Mouse (Mus musculus) heart, embryonic 14.5 days (tissue): ENCODE measurements around the gene Tmem14c. TPM values are rescaled to one million over a fixed set of nuclear protein-coding genes. Genes with fewer than 3 reads are reported as not detected.
A peak's percentile ranks its signal among the peaks of the same experiment; 100 is the strongest.
"Not testable (repeated sequence)": the region's sequence is repeated elsewhere in the genome, so short reads cannot be mapped to it uniquely, and the experiment has no call there.

ENCODE experiments used
- ATAC-seq: fragments of 200-750 bp; cut with Nextera tagmentation; 2 replicates; pipeline ENCODE4 v1.8.0; 2017; ENCODE audit warnings: low read depth, moderate TSS enrichment; ENCODE audit not compliant: insufficient number of reproducible peaks, insufficient read depth, low FRiP score
- H3K27ac ChIP-seq, 2 experiments: fragments of 200-500 bp in 1 of 2; fragments of 300-500 bp in 1 of 2; sonication (generic) in 1 of 2; replicated peaks in 1 of 2; 2 replicates each; pipeline ENCODE4 v1.5.1; 2012 to 2014; ENCODE audit warnings: low read depth in 2 of 2, low read length in 2 of 2, control low read depth in 1 of 2, mild to moderate bottlenecking in 1 of 2, mixed read lengths in 1 of 2; ENCODE audit not compliant: control insufficient read depth in 1 of 2, insufficient read depth in 1 of 2
- H3K27me3 ChIP-seq: fragments of 300-500 bp; sonication (generic); 2 replicates; pipeline ENCODE4 v1.6.1; 2014; ENCODE audit warnings: mild to moderate bottlenecking, low read length, control low read depth; ENCODE audit not compliant: control insufficient read depth, insufficient read depth
- H3K36me3 ChIP-seq: fragments of 300-500 bp; sonication (generic); 2 replicates; pipeline ENCODE4 v1.6.1; 2014; ENCODE audit warnings: mild to moderate bottlenecking, control low read depth, low read length, mixed read lengths; ENCODE audit not compliant: control insufficient read depth, insufficient read depth
- H3K4me1 ChIP-seq, 2 experiments: fragments of 200-500 bp in 1 of 2; fragments of 300-500 bp in 1 of 2; sonication (generic) in 1 of 2; 2 replicates each; pipeline ENCODE4 v1.6.1; 2012 to 2014; ENCODE audit warnings: low read length in 2 of 2, control low read depth in 1 of 2, mixed read lengths in 1 of 2; ENCODE audit not compliant: control insufficient read depth in 2 of 2, insufficient read depth in 2 of 2
- H3K4me2 ChIP-seq: fragments of 300-500 bp; sonication (generic); 2 replicates; pipeline ENCODE4 v1.6.1; 2014; ENCODE audit warnings: mild to moderate bottlenecking, low read length
- H3K4me3 ChIP-seq, 2 experiments: fragments of 200-500 bp in 1 of 2; fragments of 300-500 bp in 1 of 2; sonication (generic) in 1 of 2; 2 replicates each; pipeline ENCODE4 v1.5.1; 2012 to 2014; ENCODE audit warnings: low read length in 2 of 2, mild to moderate bottlenecking in 2 of 2, control low read depth in 1 of 2, low read depth in 1 of 2, moderate library complexity in 1 of 2; ENCODE audit not compliant: control insufficient read depth in 1 of 2, insufficient read depth in 1 of 2
- H3K9ac ChIP-seq: fragments of 300-500 bp; sonication (generic); 2 replicates; pipeline ENCODE4 v1.6.1; 2014; ENCODE audit warnings: mild to moderate bottlenecking, low read length
- H3K9me3 ChIP-seq: fragments of 300-500 bp; sonication (generic); 2 replicates; pipeline ENCODE4 v1.6.1; 2016; ENCODE audit warnings: low read length, control low read depth; ENCODE audit not compliant: control insufficient read depth
- WGBS: fragments of 180-500 bp; shearing (Covaris S2); extraction: QIAGEN DNeasy Blood & Tissue Kit; methylation state at CpG from one replicate; pipeline ENCODE4 v1.1.7; 2014; 5-methylcytosine and 5-hydroxymethylcytosine counted together
- polyA plus RNA-seq: library from polyadenylated mRNA; unstranded; fragments of >200 nt; fragmentation: Nextera tagmentation; extraction: Ambion mirVana; gene quantifications from 2 replicates; pipeline ENCODE4 v1.2.1, GENCODE M21; 2014

The Tmem14c gene
- polyA plus RNA-seq, 1 experiment from 2014 or later = 245 TPM

DNA sequence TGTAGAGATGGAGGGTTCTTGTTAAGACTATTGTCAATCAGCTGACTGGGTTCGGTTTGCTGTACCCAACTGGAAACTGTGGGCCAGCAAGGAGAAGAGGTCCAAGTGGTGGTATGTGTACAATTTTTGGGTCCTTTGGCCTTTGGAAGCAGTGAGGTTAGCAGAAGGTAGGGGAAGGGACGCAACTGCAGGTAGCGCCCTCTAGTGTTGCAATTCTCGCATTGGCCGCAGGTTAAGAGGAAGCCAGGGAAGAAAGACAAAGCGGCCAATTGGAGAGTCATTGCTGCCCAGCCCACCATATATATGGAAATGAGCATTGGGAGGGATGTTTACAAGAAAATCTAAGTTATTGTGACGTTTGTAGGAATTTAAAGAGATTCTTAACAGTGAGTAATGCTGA, 38.5 kb upstream of the Tmem14c start:
- WGBS = 24% methylated on average over 7 of the region's 7 CpGs
- H3K9ac ChIP-seq = no peak overlapping the region
- H3K36me3 ChIP-seq = no peaks in the 10 kb centered on the region

DNA sequence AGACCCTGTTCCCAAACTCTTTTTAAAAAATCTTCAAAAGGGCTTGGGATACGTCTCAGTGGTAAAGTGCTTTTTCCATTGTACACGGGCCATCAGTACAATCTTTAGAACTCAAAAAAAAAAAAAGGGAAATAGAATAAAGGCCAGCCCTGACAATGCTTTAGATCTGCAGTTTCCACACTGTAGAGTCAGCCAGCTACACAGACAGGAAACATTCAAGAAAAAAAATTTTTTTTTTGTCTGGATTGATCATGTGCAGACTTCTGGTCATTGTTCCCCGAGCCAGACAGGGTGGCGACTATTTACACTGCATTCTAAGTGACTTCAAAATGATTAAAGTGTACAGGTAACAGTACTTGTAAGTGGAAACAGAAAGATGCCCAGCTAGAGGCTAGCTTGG, 37.4 kb upstream of the Tmem14c start:
- H3K27me3 ChIP-seq = no peaks in the 10 kb centered on the region
- H3K9me3 ChIP-seq = no peaks in the 10 kb centered on the region
- H3K27ac ChIP-seq = peak overlapping the region; percentile 34 to 74; a peak in 3 of 4 replicates
- no peak for ATAC-seq
- H3K4me2 ChIP-seq = no peak overlapping the region
- H3K36me3 ChIP-seq = no peaks in the 10 kb centered on the region
- H3K9ac ChIP-seq = no peak overlapping the region
- H3K4me3 ChIP-seq = no peak overlapping the region
- WGBS = 54% methylated on average over 4 of the region's 4 CpGs
- no peaks in the 10 kb centered on the region for H3K4me1 ChIP-seq

More for the DNA sequence above, 38.5 kb upstream of the Tmem14c start:
- no peak for ATAC-seq
- Histone ChIP-seq H3K27ac (no peak overlapping the region), H3K9me3 (0 out of 2 replicates have a peak, but pooled peaks cover 3% of the 10 kb centered on the region), H3K4me3 (no peak overlapping the region), H3K4me2 (no peak overlapping the region), H3K4me1 (no peaks in the 10 kb centered on the region), H3K27me3 (no peaks in the 10 kb centered on the region)

DNA sequence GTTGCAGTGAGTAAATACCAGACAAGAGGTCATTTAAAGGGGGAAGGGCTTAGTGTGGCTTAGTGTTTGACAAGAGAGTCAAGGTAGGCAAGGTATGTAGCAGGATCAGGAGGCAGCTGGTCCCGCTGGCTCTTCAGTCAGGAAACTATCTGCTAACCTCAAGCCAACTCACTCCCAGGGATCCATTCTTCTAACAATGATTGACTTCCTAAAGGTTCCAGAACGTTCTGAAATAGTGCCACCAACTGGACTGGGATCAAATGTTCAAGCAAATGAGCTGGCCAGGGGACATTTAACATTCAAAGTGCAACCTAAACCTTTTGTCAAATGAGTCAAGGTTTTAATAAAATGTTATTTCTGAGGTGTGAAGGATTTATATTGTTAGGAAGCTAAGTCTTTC, 36.8 kb upstream of the Tmem14c start:
- Histone ChIP-seq H3K4me3 (no peak overlapping the region), H3K4me1 (no peaks in the 10 kb centered on the region), H3K36me3 (no peaks in the 10 kb centered on the region), H3K27me3 (no peaks in the 10 kb centered on the region), H3K9me3 (no peaks in the 10 kb centered on the region), H3K4me2 (no peak overlapping the region), H3K27ac (peak overlapping the region; percentile 34 to 74), H3K9ac (no peak overlapping the region)
- 39% methylated on average over 2 of the region's 2 CpGs for WGBS
- ATAC-seq = no peak

DNA sequence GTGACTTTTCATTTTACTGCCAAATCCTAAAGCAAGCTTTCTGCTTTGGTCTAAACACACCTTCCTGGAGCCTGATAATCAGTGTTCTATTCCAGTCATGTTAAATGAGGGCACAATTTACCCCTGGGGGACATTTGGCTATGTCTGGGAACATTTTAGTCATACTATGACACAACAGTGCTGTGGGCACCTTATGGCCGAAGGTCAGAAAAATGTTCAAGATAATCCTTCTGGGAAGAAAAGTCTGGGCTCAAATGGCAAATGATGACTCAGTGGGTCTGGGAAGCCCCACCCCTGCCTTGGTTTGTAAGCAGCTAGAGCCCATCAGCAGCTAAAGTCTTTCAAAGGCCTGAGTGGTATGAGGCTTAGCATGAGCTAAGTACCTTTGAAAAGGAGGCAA, 33.3 kb upstream of the Tmem14c start:
- Histone ChIP-seq H3K4me1 (no peaks in the 10 kb centered on the region), H3K4me2 (no peak overlapping the region), H3K9me3 (no peaks in the 10 kb centered on the region), H3K27ac (no peak overlapping the region), H3K9ac (no peak overlapping the region), H3K4me3 (no peak overlapping the region), H3K36me3 (no peaks in the 10 kb centered on the region), H3K27me3 (no peaks in the 10 kb centered on the region)
- WGBS = 81% methylated on average over 1 of the region's 1 CpGs
- ATAC-seq = no peak

DNA sequence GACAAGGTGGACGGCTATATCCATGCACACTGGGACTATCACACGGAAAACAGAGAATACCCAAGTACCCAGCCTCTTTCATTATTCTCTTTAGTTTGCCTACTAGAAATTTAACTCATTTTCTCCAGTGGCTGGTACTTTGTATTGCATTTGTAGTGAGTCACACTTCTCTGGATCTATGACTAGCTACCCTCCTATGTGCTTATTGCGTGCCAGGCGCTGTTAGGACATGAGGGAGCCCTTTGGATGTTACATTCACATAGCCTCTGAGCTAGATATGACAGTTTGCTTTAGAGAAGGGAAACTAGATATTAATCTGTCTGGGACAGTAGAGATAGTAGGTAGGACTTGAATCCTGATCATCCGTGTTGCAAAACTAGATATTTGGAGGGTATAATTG, 30.0 kb upstream of the Tmem14c start:
- no peaks in the 10 kb centered on the region for H3K36me3 ChIP-seq
- no peak overlapping the region for H3K4me2 ChIP-seq
- no peaks in the 10 kb centered on the region for H3K9me3 ChIP-seq
- no peaks in the 10 kb centered on the region for H3K27me3 ChIP-seq
- H3K4me3 ChIP-seq = no peak overlapping the region
- ATAC-seq = no peak
- H3K4me1 ChIP-seq = no peaks in the 10 kb centered on the region
- 89% methylated on average over 5 of the region's 5 CpGs for WGBS
- no peak overlapping the region for H3K9ac ChIP-seq
- H3K27ac ChIP-seq = no peak overlapping the region

DNA sequence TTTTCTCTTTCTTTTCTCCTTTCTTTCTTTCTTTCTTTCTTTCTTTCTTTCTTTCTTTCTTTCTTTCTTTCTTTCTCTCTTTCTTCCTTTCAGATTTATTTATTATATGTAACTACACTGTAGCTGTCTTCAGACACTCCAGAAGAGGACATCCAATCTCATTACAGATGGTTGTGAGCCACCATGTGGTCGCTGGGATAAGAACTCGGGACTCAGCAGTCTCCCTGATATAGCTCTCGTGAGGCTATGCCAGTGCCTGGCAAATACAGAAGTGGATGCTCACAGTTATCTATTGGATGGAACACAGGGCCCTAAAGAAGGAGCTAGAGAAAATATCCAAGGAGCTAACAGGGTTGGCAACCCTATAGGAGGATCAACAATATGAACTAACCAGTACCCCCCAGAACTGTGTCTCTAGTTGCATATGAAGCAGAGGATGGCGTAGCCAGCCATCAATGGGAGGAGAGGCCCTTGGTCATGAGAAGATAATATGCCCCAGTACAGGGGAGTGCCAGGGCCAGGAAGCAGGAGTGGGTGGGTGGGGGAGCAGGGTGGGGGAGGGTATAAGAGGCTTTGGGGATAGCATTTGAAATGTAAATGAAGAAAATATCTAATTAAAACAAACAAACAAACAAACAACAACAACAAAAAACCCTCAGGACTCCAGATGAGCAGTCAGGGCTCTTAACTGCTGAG, 28.3 kb upstream of the Tmem14c start:
- not testable (repeated sequence) for H3K27ac ChIP-seq, H3K36me3 ChIP-seq, H3K4me3 ChIP-seq, H3K4me2 ChIP-seq, H3K9ac ChIP-seq, H3K9me3 ChIP-seq, ATAC-seq, H3K27me3 ChIP-seq, H3K4me1 ChIP-seq
- 54% methylated on average over 4 of the region's 4 CpGs for WGBS

DNA sequence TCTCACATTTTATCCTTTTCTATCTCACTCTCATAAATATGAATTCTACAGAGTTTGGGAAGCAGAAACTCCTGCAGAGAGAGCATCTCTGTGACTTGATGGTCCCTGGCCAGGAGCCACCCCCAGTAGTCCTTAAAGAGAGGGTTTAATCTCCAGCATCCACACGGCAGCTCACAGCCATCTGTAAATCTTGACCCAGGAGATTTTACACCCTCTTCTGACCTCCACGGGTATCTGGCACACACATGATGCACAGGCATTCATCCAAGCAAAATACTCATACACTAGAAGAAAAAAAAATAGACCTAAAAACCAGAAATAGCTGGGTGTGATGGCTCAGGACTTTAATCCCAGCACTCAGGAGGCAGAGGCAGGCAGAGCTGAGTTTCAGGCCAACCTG, 27.7 kb upstream of the Tmem14c start:
- Histone ChIP-seq H3K27me3 (no peaks in the 10 kb centered on the region), H3K4me1 (no peaks in the 10 kb centered on the region), H3K27ac (no peak overlapping the region), H3K4me2 (no peak overlapping the region), H3K36me3 (no peaks in the 10 kb centered on the region), H3K9ac (no peak overlapping the region), H3K9me3 (no peaks in the 10 kb centered on the region), H3K4me3 (no peak overlapping the region)
- WGBS = 43% methylated on average over 2 of the region's 2 CpGs
- no peak for ATAC-seq
